Mouse (Mus musculus) left cerebral cortex, adult 8-10 months (tissue): ENCODE results near the gene Tmem165. TPM values are rescaled to one million over a fixed set of nuclear protein-coding genes. Genes with fewer than 3 reads are reported as not detected.

Experiments
- DNase-seq, 2 experiments: peaks; one replicate each; pipeline ENCODE4 v3.0.0; 2022; ENCODE audit warnings: low spot score in 2 of 2
- total RNA-seq, 4 experiments: library from RNA; stranded (reverse); gene quantifications; 2 replicates each; pipeline ENCODE4 v1.2.4; 2022

The Tmem165 gene
- total RNA-seq, 4 experiments from 2014 or later: 28.6 to 34.4 (median 33.1) TPM

DNA sequence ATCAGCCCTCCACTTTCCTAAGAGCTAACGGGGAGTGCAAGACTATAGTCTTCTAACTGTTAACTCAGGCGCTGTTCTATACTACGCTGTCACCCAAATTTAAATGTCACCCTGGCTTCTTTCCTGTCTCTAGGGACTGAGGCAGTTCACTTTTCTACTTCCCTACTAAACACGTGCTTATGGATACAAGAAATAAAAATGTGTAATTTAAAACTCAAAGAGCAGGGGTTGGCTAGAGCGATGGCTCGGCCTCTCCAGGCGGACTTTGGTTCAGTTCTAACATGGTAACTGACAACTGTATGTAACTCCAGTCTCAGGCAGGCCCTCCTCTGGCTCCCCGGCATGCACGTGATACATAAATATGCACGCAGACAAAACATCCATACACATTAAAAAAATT, 60.8 kb downstream of the Tmem165 start:
- DNase-seq: no peak

DNA sequence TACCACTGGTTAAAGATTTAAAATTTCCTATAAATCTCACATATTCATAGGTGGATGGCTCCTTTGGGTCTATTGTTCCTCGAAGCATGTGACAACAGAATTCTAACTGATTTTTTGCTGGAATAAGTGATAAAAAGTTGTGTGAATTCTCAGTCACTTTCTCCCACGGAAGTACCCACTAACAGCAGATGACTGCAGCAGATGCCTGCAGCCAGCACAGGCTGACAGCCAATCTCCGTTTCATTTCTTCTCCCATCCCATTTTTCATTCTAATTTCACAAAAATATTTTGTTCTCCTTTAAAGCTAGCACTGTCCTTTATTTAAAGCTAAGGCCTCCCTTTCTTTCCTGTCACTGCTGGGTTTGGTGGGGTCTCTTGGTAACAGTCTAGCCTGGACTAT, 61.7 kb downstream of the Tmem165 start:
- DNase-seq: no peak

DNA sequence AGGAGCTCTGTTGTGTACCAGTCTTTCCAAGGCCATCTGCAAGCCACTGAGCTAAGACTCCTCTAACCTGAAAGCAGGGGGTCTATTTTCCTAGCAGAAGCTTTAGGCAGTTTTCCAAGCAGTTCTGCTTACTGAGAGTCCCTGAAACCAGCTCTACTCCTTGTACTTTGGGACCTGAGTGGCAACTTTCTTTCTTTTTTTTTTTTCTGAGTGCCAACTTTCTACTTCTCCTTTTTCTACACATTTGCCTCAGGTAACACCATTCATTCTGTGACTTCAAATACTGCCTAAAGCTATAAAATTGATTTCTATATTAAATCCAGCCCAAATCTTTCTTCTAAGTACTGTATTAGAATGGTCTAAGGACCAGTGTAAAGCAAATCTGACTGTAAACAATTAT, 62.9 kb downstream of the Tmem165 start:
- DNase-seq: no peak

DNA sequence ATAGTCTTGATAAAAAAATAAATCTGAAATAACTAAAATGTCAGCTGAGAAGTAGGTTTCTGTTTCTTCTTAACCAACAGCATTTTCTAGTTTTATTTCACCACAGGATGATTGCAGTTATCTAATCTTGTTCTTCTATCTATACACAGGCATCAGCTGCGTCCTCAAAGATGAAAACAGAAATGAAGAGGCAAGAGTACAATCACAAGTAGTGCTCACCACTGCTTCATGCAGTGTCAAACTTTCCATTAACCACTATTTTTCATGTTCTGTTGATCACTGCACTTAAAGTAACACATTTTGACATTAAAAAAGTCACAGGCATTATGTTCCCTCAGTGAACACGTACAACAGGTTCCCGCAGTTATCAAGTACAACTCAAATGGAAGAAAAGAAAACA, 67.3 kb downstream of the Tmem165 start:
- no peak for DNase-seq

Other genes with a start within 250 kb of the Tmem165 start
- gene Kdr, start 205.4 kb upstream of the Tmem165 start, total RNA-seq: 1 to 10 TPM; 5.3 to 6.4 (median 5.9) TPM
- 10 to 100 TPM; 20.0 to 24.5 (median 20.5) TPM for gene Srd5a3, start 43.6 kb upstream of the Tmem165 start, total RNA-seq
- gene Clock, start 120.9 kb downstream of the Tmem165 start, total RNA-seq: 10 to 100 TPM; 45.0 to 51.4 (median 46.7) TPM
- not detected for gene Pdcl2, start 147.3 kb downstream of the Tmem165 start, total RNA-seq
- gene Nmu, start 179.9 kb downstream of the Tmem165 start, total RNA-seq: not detected